Mouse (Mus musculus) induced T-regulatory cell, adult 2 months (primary cell): ENCODE measurements around the gene Inhbc.

ENCODE experiments used
- DNase-seq: peaks from one replicate; pipeline ENCODE4 v3.0.0-alpha.2; 2012; ENCODE audit warnings: low read depth

Gene Inhbc

DNA sequence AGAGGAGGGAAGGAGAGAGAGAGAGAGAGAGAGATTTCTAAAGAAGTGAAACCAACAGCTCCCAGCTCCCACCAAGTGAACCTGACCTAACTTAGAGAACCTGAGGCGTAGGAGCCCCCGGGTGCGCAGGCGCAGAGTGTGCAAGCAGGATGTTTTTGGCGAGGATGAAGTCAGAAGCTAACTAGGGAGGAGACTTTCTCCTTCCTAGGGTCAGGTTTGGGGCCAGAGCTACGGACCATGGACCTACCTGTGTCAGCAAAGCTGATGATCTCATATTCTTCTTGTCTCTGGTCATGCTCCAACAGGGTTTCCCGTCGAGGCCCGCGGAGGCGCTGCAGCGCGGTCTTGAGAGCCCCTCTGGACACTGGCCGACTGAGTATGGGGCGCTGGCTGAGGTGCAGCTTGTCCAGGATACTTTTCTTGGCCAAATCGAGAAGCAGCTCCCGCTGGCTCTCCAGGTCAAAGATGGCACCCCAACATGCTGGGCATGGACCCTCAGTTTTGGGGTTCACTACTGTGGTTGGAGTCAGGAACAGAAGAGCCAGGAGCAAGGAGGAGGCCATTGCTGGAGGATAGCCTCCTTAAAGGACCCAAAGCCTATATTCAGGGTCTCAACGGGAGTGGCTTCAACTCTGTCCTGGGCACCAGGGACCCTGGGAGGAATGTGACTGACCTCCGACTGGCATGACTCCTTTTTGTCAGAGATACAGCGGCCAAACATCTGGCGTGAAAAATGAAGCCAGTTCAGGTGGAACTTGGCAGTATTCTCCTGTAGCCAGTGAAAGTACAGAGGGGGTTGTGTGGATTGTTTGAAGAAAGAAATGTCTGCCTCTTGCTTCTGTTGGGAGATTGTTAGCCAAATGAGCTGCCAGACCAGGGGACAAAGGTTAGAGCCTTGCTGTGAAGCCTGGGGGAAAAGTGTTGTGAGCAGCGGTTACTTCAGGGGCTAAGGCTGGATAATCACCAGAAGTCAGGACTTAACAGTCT lies at the start of gene Inhbc:
Gene Inhbc, minus strand, starts transcription at position 598 of the 987 bp plus-strand sequence.
- DNase-seq: no peak

DNA sequence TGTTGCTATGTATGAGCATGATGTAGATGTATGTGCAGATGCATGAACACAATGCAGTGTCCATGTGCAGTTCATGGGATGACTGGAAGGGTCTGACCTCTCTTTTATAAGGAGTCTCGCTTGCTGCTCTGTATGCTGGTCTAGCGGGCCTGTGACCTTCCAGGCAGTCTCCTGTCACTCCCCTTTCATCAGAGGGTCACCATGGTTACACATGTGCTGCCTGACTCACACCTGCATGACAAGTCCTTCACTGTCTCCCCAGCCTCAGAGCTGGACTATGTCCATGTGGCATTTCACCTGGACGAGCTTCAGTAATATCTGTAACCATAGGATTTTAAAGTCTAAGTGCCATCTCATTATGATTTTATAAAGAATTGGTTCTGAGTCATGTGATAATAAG lies 43.9 kb upstream of the Inhbc start:
- no peak for DNase-seq

DNA sequence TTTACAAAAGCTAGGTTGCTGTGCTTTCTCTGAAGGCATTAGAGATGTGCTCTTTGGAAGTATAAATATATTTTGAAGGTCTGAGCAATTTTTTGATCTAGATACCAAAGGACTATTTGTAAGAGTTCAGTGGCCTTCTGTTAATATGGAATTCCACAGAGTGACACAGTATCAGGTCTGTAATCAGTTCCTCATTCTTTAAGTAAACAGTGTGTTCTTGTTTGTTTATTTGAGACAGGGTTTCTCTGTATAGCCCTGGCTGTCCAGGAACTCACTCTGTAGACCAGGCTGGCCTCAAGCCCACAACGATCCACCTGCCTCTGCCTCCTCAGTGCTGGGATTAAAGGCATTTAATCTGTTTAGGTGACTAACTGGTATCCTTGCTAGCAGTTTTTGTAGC lies 43.4 kb upstream of the Inhbc start:
- DNase-seq: no peak

DNA sequence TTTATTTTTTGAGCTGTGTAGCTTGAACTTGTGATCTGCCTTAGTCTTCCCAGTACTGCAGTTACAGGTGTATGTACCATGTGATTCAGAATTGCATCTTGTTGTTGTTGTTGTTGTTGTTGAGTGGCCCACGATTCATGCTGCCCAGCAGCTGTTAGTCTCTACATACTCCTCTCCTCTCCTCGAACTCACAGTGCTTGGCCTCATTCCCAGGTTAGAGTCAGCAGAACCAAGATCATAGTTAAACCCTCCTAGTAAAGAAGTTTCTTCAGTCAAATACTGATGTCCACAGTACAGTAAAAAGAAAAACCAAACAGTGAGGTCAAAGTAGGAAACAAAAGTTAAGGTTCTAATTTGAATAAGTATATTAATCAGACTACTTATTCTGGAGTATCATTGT lies 42.5 kb upstream of the Inhbc start:
- DNase-seq: no peak

DNA sequence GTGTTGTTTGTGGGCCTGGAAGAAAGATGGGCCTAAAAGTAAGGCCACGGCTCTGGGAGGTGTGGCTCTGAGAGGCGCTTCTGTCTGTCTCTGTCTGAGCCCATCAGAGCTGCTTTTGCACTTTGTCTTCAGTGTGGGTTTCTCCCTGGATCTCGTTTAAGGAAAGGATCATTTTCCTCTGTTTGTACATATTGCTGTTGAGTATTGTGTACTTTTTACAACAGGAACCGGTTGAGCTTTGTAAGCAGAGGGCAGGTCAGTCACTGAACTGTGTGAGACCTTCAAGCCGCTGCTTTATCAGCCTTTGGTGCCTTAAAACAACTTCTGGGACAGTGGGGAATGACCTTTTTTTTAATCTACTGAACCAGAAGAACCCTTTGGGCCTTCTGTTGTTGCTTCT lies 41.9 kb upstream of the Inhbc start:
- DNase-seq: no peak

DNA sequence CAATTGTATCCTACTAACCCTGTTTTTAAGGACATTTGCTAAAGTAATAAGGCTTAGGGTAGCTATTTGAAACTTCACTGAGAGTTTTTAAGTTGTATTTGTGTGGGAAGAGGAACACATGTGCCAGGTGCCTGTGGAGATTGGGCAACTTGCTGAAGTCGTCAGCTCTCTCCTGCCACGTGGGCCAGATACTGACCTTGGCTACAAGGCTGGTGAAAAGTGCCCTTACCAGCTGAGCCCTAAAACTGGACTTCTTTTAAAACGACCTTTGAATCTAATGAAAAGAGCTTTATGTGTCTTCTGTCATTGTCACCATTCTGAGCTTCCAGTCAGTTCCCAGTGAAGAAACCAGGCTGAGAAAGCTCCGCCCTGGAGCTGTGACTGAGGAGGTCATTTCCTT lies 37.2 kb upstream of the Inhbc start:
- DNase-seq: no peak

DNA sequence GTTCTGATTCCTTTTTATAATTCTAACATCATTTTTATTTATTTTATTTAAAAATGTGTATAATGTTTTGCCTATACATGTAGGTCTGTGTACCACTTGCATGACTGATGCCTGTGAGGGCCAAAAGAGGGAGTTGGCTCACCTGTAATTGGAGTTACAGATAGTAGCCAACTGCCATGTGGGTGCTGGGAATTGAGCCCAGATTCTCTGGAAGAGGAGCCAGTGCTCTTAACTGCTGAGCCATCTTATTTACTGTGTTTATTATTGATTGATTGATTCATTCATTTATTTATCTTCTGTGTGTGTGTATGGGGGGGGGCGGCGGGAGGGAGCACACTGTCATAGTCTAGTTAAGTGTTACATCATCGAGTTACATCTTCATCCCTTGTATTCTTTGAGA lies 34.5 kb upstream of the Inhbc start:
- no peak for DNase-seq

DNA sequence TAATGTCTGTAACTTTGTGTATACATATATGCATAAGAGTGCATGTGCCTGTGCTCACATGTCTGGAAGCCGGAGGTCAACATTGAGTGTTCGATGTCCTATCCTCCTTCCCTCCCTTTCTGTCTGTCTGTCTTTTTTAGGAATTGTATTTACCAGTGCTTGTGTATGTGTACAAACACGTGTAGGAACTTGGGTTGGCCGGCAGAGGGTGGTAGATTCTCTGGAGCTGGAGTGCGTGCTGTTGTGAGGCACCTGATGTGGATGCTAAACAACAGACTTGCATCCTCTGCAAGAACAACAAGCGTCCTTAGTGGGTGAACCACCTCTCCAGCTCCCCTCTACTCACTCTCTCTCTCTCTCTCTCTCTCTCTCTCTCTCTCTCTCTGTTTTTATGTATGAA lies 21.5 kb upstream of the Inhbc start:
- no peak for DNase-seq

DNA sequence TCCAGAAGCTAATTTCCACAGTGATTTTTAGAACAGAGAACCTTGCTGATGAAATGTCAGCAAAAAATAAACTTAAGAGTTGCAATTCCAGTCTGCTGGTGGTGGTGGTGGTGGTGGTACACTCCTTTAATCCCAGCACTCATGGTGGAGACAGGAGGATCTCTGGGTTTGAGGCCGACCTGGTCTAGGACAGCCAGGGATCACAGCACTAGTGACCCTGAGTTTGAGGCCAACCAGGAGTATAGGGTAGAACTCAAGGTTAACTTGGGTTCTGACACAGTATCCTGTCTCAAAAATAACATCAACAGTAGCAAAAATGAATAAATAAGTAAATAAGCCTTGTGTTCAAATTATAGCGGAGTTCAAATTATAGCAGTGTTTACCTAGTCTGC lies 11.5 kb upstream of the Inhbc start:
- DNase-seq: peak; percentile 18

DNA sequence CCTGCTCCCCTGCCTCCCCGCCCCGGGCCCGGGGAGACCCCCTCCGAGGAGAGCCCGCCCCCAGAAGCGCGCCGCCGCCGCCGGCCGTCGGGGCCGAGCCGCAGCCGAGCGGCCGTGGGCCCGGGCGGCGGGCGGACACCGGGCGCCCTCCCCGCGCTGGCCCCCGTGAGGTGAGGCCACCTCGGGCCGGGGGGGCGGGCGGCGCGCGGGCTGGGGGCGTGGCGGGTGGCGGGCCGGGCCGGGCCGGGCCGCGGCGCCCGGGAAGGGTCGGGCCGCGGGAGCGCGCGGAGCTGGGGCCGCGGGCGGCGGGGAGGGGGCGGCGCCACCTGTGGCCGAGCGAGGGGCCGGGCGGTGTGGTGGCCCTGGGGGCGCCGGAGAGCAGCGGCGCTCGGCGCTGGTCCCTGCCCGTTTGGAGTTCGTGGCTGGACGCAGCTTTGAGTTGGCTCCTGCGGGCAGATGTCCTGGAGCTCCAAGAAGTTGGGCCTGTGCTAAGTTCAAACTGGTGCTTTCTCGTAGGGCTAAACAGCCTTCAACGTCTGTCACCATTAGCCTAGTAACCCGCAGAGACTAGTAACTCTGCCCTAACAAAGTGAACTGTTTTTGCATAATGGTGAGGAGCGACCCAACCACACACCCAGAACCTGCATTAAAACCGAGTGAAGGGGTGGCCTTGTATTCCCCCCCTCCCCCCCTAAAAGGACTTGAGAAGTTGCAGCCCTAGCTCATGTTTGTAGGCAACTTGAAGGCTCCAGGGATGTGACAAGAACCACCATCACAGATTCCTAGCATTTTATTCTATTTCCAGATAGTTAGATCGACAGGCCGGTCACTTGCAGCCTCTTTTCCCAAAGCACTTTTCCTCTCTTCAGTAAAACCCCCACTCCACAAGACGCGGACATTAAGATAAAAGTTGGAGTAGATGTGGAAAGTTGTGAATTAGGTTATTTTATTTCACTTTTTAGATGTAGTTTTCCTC lies 10.8 kb upstream of the Inhbc start:
- DNase-seq: peak; percentile 74

DNA sequence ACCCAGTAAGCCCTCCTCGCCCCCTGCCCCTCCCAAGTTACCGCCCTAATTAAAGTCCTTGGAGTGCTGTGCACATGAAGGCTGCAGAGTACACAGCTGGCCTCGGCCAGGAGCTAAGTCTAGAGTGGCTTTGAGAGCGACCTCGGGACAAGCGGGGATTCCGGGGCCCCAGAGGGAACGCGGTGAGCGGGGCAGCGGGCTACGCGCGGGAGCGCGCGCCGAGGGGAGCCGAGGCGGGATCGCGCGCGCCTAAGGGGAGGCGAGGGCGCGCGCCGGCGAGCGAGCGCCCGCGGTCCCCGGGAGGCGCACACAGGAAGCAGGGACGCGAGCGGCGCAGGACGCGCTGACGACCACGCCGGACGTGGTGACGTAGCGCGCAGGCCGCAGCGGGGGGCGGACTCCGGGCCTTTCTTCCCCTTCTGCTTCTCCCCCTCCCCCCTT lies 10.0 kb upstream of the Inhbc start, which contains the start of gene R3hdm2:
Gene R3hdm2, plus strand, starts transcription at position 77 of the 441 bp plus-strand sequence.
- peak; percentile 94 for DNase-seq

DNA sequence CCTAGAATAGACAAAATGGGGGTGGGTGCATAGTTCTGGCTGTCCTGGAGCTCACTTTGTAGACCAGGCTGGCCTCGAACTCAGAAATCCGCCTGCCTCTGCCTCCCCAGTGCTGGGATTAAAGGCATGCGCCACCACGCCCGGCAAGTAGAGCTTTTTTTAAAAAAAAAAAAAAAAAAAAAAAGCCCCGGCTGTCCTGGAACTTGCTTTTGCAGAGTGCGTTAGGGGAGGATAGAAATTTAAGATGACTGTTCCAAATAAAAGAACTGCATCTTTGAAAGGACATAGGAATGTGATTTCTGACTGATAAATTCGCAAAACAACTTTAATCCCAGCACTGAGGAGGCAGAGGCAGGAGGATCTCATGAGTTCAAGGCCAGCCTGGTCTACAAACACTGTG lies 9.4 kb upstream of the Inhbc start:
- DNase-seq: no peak

DNA sequence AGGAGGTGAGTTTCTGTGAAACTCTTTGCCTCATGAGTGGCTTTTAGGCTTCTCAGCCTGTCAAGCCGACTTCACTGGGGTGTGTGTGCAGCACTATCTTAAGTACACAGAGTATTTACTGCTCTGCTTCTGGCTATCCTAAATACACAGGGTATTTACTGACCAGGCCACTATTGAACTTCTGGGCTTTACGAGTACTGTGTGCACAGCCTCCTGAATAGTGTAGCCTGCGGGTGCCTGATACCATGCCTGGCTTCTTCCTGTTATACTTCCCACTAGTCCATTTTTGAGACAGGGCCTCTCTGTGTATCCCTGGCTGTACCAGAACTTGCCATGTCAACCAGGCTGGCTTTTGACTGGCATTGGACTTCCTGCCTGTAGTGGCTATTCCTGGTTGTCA lies 7.5 kb upstream of the Inhbc start:
- no peak for DNase-seq

DNA sequence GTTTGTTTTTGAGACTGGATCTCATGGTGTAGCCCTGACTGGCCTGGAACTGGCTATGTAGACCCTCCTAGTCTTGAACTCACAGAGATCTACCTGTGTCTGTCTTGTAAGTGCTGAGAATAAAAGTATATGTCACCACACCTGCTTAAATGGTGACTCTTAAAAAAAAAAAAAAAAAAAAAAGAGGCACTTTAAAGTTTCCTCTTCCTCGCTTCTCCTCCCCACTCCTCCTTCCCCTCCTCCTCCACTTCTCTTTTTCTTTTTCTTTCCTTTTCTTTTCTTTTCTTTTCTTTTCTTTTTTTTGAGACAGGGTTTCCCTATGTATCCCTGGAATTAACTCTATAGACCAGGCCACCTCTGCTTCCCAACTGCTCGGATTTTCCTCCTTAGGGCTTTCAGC lies 792 bp upstream of the Inhbc start:
- DNase-seq: no peak

DNA sequence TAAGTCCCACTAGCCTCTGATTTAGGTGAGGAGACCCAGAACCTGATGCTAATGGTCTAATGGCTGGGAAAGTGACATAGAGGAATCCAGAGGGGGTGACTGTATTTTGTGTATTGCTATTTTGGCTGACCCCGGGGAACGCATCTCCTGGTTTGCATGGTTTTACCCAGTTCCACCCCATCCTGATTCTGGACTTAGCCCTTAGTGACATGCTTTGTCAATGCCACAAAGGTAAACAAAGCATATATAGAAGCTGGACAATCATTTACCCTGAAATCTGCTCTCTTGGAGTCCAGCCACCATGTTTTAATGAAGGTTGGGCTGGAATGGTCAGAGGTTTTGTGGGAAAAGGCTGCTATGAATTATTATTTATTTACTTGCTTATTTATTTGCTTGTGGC lies 2.0 kb downstream of the Inhbc start:
- no peak for DNase-seq

DNA sequence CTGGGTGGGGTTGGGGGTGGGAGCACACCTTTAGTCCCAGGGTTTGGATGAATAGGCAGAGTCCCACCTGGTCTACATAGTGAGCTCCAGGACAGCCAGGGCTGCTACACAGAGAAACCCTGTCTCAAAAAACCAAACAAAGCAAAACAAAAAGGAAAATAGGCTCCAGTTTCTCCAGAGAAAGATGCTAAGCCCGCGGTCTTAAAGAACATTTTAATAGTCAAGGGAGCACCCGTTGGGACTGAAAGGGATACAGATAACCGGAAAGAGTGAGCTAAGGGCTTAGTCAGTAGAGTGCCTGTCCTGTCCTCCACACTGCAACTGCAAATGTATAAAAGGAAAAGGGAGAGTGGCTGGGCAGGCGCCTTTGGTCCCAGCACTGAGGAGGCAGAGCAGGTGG lies 3.1 kb downstream of the Inhbc start:
- DNase-seq: no peak

DNA sequence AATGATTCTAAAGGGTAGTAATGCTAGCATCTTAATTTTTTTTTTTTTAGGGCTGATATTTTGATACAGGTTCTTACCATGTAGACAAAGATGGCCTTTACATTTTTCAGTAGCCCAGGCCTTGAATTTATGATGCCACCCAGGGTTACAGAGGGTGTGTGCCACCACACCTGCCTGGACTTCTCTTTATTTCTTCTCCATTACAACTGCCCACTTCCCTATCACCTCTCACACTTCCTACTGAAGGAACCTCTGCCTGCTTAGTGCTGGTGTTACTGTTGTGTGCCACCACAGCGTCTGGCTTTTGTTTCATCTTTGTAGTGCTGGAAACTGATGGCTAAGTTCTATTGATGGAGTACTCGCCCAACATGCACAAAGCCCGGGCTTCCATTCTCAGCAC lies 9.5 kb downstream of the Inhbc start:
- no peak for DNase-seq

DNA sequence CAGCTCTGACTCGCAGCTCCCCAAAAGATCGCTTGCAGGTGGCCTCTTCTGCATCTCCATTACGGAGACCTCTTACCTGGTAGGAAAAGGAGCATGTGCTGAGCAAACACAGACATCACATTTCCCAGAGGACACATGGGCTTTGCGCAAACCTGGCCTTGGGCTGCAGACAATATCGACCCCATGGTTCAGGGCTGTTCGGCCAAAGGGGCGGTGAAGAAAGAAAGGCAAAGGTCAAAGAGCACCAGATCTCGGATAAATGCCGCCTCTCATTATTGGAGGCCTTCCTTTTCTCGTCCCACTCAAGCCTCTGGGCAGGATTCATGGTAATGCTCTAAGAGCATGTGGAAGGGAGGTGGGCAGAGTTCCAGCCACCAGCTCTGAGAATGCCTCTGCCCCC lies 14.9 kb downstream of the Inhbc start:
- DNase-seq: no peak

DNA sequence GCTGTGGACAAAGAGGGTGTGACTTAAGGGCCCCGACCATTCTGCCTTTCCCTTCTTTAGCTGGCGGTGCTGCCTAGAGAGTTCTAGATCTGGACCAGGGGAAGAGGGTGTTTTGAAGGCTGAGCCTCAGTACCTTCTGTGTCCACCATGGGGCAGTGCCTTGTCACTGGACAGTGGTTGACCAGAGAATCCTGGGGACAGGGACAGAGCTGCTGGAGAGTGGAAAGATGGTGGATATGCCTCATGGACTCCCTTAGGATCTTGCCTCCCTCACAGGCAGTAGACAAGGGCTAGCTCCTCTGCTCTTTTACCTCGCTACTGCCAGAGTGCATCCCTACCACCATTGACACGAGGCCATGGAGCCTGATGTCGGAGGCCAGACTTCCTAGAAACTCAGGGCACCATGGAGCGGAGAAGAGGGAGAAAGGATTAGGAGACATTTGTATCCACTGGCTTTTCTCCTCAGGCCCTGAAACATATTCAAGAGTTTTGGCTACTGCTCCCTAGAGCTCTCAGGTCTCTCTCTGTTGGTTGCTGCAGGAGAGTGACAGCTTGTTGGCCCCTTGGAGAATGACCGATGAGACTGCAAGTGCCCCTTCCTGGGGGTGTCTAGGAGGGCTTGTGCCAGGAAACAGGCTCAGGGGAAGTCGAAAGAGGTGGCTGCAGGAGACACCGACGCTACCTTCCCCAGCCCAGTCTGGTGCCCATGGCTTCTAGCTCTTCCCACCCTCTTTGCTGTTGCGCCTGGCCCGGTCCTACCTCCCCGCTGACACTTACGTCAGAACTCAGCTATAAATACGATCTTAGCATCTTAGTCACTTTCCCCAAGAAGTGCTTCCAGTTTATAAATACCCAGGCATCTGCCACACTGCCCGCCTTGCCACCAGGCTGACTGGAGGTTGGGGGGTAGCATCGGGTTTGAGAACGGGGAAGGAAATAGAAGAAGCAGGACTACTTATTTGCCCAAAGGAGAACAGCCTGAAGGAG lies 16.0 kb downstream of the Inhbc start, which contains the start of gene Inhbe:
Gene Inhbe, minus strand, starts transcription at position 503 of the 987 bp plus-strand sequence.
- DNase-seq: no peak

DNA sequence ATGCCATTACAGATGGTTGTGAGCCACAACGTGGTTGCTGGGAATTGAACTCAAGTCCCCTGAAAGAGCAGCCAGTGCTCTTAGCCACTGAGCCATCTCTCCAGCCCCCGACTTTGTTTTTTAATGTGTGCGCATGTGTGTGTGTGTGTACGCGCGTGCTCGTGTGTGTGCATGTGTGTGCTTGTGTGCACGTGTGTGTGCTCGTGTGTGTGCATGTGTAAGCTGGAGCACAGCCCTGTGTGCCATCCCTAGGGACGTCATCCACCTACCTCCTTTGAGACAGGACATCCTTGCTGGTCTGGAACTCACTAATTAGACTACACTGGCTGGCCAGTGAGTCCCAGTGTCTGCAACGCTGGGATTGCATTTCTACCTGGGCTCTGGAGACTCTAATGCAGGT lies 17.5 kb downstream of the Inhbc start:
- no peak for DNase-seq

DNA sequence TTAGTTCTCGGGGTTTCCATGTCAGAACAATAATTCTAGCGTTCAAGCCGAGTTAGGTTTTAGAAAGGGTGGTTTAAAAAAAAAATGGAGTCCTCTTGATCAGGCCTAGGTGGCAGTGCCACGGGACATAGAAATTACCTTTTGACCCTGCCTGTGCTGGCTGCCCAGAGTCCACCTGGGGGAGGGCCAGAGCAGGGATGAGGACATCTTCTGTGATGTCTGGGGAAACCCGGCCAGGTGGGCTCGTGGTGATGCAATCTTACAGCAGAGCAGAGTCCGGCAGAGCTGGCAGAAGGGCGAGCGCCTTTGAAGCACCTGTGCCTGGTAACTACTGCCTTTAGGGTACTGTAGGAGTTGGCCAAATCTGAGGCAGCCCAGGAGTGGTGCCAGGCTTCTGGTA lies 18.0 kb downstream of the Inhbc start:
- no peak for DNase-seq
